Mouse (Mus musculus): ENCODE data around the gene Polr3gl.

GRCm38 (mm10) chr3:96541328-96542078 lies 52.5 kb downstream of the Polr3gl start:
- no peak for TF ChIP-seq CHD2 (IDR thresholded peaks at IDR 0.05; ENCODE audit: low read depth, low read length)
- TF ChIP-seq ZC3H11A (IDR thresholded peaks at IDR 0.05; ENCODE audit: borderline replicate concordance, low read depth, low read length): no peak
- TF ChIP-seq ZNF384 (IDR thresholded peaks at IDR 0.05; ENCODE audit: low read depth, low read length): no peak
- TF ChIP-seq MAFK (IDR thresholded peaks at IDR 0.05; ENCODE audit: insufficient read depth, low read depth, low read length): no peak

Data from ES-E14 (cell line).